Mouse (Mus musculus) limb, embryonic 10.5 days (tissue): ENCODE data around the gene Pax3. TPM values are rescaled to one million over a fixed set of nuclear protein-coding genes. Genes with fewer than 3 reads are reported as not detected.

Experiments
- DNase-seq: peaks from one replicate; pipeline ENCODE4 v3.0.0-alpha.2; 2017; ENCODE audit warnings: low spot score
- H3K27ac ChIP-seq: fragments of 300-500 bp; sonication (generic); 2 replicates; pipeline ENCODE4 v1.5.1; 2016; ENCODE audit warnings: mild to moderate bottlenecking
- H3K27me3 ChIP-seq: fragments of 300-500 bp; sonication (generic); 2 replicates; pipeline ENCODE4 v1.6.1; 2016; ENCODE audit warnings: low read depth, mild to moderate bottlenecking; ENCODE audit not compliant: poor library complexity, severe bottlenecking
- H3K36me3 ChIP-seq: fragments of 300-500 bp; sonication (generic); 2 replicates; pipeline ENCODE4 v1.6.1; 2016; ENCODE audit warnings: mild to moderate bottlenecking, moderate library complexity
- H3K4me1 ChIP-seq: fragments of 300-500 bp; sonication (generic); 2 replicates; pipeline ENCODE4 v1.6.1; 2016
- H3K4me3 ChIP-seq: fragments of 300-500 bp; sonication (generic); 2 replicates; pipeline ENCODE4 v1.5.1; 2016; ENCODE audit warnings: mild to moderate bottlenecking, moderate library complexity
- H3K9me3 ChIP-seq: fragments of 300-500 bp; sonication (generic); replicated peaks from 2 replicates; pipeline ENCODE4 v1.6.1; 2016; ENCODE audit warnings: mild to moderate bottlenecking
- WGBS: fragments of 180-500 bp; shearing (Covaris S2); methylation state at CpG from one replicate; pipeline ENCODE4 v1.1.7; 2016; 5-methylcytosine and 5-hydroxymethylcytosine counted together
- polyA plus RNA-seq: library from polyadenylated mRNA; unstranded; fragments of >200 nt; fragmentation: Nextera tagmentation; extraction: Ambion mirVana; gene quantifications from 2 replicates; pipeline ENCODE4 v1.2.1, GENCODE M21; 2016

Gene Pax3
- polyA plus RNA-seq, 1 experiment from 2014 or later = 11.5 TPM

DNA sequence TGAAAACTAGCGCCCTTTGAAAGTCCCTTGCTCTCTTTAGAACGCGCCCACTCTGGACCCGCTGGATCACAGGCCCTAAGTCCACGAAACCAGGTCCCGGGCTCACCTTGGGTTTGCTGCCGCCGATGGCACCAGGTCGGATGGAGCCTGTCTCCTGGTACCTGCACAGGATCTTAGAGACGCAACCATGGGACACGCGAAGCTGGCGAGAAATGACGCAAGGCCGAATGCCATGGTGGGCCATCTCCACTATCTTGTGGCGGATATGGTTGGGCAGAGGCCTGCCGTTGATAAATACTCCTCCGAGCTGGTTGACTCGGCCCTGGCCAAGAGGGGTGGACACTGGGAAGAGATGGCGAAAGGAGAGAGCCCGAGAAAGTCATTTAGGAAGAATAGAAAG is 1.8 kb downstream of the Pax3 start:
- no peaks in the 10 kb centered on the region for H3K9me3 ChIP-seq
- peak; percentile 65 for DNase-seq
- no peaks in the 10 kb centered on the region for H3K36me3 ChIP-seq
- H3K4me1 ChIP-seq = peaks cover 27% of the 10 kb centered on the region
- peaks cover 100% of the 10 kb centered on the region for H3K27me3 ChIP-seq
- H3K27ac ChIP-seq = peak overlapping the region; percentile 55
- 1% methylated on average over 21 of the region's 21 CpGs for WGBS
- H3K4me3 ChIP-seq = peak overlapping the region; percentile 50

DNA sequence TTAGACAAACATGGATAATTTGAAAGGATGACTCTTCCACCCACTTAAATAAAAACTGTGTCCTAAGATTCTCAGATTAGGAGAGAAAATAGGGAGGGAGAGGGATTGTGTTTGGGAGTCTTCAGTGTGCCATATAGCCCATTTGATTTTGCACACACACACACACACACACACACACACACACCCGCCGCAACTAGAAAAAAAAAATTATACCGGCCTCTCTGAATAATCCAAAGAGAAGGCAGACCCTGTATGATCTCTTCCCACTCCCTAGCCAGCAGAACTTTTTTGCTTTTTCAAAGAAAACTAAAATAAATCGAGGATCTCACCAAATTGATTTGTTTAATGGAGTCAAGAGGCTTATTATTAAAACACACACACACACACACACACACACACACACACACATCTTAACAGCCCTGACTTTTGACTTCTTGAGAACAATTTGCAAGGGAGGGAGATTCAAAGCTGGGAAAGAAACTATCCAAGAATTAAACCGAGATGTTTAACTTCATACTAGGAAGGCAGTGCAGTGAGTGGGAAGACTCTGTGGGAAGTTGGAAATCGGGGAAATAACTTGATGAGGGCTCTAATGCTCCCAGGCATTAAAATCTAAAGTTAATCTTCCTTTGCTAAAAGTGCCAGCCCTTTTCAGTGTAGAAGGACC is 2.4 kb downstream of the Pax3 start:
- peak; percentile 29 for DNase-seq
- Histone ChIP-seq H3K4me3 (peak overlapping the region; percentile 50), H3K27me3 (peaks cover 100% of the 10 kb centered on the region), H3K27ac (no peak overlapping the region), H3K4me1 (peaks cover 33% of the 10 kb centered on the region), H3K9me3 (no peaks in the 10 kb centered on the region), H3K36me3 (no peaks in the 10 kb centered on the region)
- 3% methylated on average over 6 of the region's 6 CpGs for WGBS

DNA sequence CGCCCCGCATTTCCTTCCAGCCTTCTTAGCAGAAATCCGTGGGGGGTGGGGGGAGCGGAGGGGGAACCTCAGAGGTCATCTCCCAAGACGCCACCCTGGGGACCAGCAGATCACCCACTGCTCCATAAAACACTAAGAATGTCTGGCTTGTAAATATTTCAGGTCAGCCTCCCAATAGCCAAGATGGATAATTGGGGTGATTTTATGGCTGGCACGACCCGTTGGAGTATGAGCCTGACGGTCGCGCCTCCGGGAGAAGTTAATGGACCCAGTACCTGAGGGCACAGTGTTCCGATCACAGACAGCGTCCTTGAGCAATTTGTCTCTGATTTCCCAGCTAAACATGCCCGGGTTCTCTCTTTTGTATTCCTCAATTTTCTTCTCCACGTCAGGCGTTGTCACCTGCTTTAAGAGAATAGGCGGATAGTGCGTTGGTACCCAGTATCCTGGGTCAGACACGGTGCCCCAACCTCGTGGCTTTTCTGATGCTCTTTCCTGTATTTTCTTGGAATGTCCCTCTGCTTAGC is 3.4 kb downstream of the Pax3 start:
- Histone ChIP-seq H3K4me1 (peaks cover 40% of the 10 kb centered on the region), H3K9me3 (no peaks in the 10 kb centered on the region), H3K27ac (no peak overlapping the region), H3K4me3 (peak overlapping the region; percentile 33), H3K36me3 (no peaks in the 10 kb centered on the region), H3K27me3 (peaks cover 100% of the 10 kb centered on the region)
- peak; percentile 54 for DNase-seq
- under 1% methylated on average over 20 of the region's 20 CpGs for whole genome bisulfite sequencing

DNA sequence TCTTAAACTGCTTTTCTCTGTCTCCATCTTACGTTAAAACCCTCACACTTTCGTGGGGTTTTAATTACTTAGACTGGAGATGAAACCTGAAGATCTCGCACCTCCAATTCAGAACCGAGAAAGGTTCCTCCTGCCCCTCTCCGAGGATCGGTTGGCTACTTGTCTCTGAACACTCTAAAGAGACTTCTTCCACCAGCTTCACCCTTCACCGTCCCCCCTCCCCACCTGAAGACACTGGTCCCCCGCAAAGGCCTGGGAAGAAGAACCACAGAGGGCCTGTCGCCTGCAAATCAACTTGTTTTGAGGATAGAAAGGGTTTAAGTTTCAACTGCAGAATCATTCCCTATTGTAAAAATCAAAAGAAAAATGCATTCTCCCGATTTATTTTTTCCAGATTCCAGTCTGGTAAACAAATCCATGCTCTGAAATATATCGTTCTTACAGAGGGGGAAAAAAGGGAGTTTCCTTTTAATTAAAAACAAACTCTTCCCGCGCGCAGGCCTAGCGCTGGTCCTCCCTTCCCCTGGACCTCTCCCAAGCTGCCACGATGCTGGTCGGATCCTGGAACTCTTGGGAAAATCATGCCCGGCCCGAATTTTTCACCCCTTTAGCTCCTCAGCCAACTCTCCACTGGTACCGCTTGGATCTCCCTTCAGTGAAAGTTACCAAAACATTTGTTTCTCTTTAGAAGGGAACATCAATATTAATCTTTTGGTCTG is 4.0 kb downstream of the Pax3 start:
- H3K27me3 ChIP-seq = peaks cover 100% of the 10 kb centered on the region
- DNase-seq = peak; percentile 46

DNA sequence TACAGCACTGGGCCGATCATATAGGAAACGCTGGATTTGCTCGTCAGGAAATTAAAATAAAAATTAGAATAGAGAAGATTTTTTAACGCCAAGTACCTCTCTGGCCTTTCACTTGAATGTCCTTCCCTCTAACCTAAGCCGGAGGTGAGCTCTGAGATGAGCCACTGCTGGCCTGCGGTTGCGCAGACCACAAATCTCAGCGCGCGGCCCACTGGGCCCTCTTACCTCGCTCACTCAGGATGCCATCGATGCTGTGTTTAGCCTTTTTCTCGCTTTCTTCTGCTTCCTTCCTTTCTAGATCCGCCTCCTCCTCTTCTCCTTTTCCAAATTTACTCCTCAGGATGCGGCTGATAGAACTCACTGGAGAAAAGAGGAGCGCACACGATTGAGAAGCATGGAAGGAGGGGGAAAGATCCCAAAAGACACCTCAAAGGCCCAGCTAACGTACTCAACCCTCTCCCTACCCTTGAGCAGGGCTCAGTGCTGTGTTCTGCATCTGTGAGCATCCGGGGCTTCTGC is 4.7 kb downstream of the Pax3 start:
- DNase-seq = peak; percentile 51
- H3K27me3 ChIP-seq = peaks cover 100% of the 10 kb centered on the region
- H3K4me1 ChIP-seq = peaks cover 47% of the 10 kb centered on the region
- peak overlapping the region; percentile 32; the same call in 1 of the 2 replicates for H3K27ac ChIP-seq
- H3K36me3 ChIP-seq = no peaks in the 10 kb centered on the region
- no peaks in the 10 kb centered on the region for H3K9me3 ChIP-seq
- H3K4me3 ChIP-seq = peak overlapping the region; percentile 33
- WGBS = 4% methylated on average over 19 of the region's 19 CpGs

More for the DNA sequence above, 4.0 kb downstream of the Pax3 start:
- Histone ChIP-seq H3K9me3 (no peaks in the 10 kb centered on the region), H3K4me1 (peaks cover 41% of the 10 kb centered on the region), H3K4me3 (peak overlapping the region; percentile 33), H3K27ac (0 out of 2 replicates have a peak overlapping the region, but pooled peaks have one; percentile 32), H3K36me3 (no peaks in the 10 kb centered on the region)
- WGBS = under 1% methylated on average over 20 of the region's 20 CpGs

DNA sequence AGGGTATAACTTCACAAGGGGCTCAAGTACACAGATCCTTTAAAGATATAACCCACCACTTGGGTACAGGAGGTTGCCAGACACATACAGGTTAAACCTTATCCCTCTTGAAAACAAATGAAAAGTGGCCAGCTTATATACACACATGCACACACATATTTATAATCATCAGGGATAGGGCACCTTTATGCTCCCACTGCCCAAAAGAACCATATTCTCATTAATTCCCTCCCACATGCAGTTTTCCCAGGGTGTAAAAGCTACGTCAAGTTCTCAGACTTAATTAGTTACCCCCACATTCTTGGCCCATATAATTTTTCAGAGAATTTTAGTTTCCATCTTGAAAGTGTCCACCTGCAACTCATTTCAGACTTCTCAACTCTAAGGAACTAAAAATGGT is 5.2 kb downstream of the Pax3 start:
- WGBS = 43% methylated on average over 1 of the region's 1 CpGs
- peaks cover 46% of the 10 kb centered on the region for H3K4me1 ChIP-seq
- H3K4me3 ChIP-seq = peak overlapping the region; percentile 33; the same call in 1 of the 2 replicates
- peak; percentile 31 for DNase-seq
- no peaks in the 10 kb centered on the region for H3K36me3 ChIP-seq
- H3K27me3 ChIP-seq = peaks cover 100% of the 10 kb centered on the region
- no peaks in the 10 kb centered on the region for H3K9me3 ChIP-seq
- no peak overlapping the region for H3K27ac ChIP-seq

DNA sequence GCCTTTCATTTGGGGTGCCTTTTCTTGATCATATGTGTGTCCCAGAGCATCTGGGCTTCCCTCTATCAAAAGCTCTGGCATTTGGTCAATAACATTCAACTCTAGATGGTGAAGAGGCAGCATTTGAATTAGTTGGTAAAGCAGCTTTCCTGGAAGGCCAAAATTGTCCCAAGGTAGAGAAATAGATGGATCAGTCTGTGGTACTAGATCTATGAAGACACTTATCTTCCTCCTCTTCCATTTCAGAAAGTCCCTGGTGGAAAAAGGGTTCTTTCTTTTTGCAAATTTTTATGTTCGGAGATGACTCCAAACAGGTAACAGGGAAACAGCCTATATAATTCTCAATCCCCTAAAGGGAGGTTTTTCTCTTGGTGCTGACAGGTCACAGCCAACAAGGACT is 5.6 kb downstream of the Pax3 start:
- Histone ChIP-seq H3K36me3 (no peaks in the 10 kb centered on the region), H3K4me1 (peaks cover 41% of the 10 kb centered on the region), H3K27me3 (peaks cover 100% of the 10 kb centered on the region), H3K4me3 (peak overlapping the region; percentile 1; the same call in 1 of the 2 replicates), H3K27ac (no peak overlapping the region), H3K9me3 (no peaks in the 10 kb centered on the region)
- 45% methylated on average over 1 of the region's 1 CpGs for WGBS
- no peak for DNase-seq

DNA sequence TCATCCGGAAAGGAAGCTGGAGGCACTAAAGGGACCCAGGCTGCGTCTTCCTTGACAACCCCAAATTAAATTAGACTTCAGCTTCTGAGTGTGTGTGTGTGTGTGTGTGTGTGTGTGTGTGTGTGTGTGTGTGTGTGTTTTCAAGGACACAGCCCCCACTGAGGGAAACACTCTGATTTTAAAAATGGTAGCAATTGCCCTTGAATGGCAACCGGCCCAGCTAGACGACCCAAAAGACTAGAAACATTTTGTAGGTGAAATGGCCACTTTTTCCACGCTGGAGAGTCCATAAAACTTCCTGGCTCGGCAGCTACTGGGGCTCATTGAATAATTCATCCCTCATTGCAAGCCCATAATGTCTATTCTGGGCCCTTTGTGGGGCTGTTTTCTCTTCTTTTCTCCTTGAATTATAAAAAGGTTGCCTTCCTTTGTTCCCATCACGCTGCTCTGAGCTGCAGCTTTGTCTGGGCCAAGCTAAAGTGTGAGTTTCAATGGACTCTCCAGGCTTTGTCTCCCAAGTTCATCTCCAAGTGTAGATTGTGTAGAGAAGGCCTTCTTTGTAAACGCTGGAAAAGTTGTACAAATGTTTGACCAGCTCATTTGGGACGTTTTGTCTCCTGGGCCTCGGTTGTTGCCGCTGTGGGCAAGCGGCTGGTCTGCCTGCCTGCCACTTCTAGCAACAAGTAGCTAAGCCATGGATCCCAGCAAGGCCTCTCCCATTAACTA is 6.4 kb downstream of the Pax3 start:
- peak; percentile 49 for DNase-seq
- Histone ChIP-seq H3K4me3 (peak overlapping the region; percentile 54; the same call in 1 of the 2 replicates), H3K27ac (0 out of 2 replicates have a peak overlapping the region, but pooled peaks have one; percentile 66), H3K27me3 (peaks cover 100% of the 10 kb centered on the region), H3K9me3 (no peaks in the 10 kb centered on the region), H3K36me3 (no peaks in the 10 kb centered on the region), H3K4me1 (peaks cover 37% of the 10 kb centered on the region)
- WGBS = 4% methylated on average over 12 of the region's 12 CpGs

DNA sequence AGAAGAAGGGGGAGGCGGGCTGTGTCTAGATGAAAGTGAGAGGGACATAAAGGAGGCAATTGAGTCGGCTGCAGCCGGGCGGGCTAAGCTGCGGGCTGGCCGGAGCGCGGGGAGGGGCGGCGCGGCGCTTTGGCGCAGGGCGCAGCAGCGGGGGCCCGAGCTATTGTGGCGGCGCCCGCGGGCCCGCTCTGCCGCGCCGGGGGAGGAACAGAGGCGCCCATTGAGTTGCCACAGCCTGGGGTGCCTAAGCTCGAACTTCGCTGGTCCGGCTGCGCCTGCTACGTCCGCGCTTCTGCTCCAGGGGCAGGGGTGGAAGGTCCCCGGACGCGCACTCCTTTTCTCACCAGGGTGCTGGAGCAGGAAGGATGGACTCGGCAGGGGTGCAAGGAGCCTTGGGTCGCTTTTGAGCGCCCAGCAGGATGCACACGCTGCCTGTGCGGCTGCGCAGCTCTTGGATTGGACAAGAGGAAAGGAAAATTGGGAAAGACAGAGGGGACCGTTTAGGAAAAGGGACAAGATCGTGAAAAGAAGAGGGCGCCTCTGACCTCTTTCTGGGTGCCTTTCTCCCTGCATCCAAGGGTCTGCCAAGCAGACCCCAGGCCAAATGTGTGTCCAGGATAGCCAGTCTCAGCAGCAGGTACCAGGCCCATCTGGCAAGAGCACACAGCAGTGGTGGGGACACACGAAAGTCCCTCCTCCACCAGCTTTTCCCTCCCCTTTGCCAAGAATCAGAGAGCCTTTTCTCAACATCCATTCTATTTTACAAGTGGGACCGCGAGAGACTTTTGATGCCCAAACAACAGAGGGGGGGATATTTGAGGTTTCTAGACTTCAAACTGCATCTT is 7.2 kb downstream of the Pax3 start:
- Histone ChIP-seq H3K27ac (peak overlapping the region; percentile 66), H3K4me1 (peaks cover 37% of the 10 kb centered on the region), H3K9me3 (no peaks in the 10 kb centered on the region), H3K27me3 (peaks cover 100% of the 10 kb centered on the region), H3K36me3 (no peaks in the 10 kb centered on the region), H3K4me3 (peak overlapping the region; percentile 54)
- under 1% methylated on average over 47 of the region's 47 CpGs for WGBS
- peak; percentile 63 for DNase-seq

DNA sequence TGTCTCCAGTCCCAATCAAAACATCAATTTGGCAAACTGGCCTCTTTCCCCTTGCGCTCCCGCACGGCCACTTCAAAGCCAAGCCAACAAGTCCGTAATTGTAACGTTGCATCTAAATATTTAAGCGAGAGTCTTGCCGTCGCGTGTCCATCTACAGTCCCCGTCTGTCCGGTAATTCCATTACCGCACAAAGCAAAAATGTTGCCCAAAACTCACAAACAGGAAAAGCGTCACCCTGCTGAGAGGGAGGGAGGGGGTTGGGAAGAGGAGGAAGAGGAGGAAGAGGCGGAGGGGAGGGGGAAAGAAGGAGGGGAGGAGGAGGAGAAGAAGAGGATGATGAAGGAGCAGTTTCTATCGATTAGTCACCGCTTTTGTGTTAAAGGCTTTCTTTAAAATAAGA is 7.9 kb downstream of the Pax3 start:
- Histone ChIP-seq H3K9me3 (no peaks in the 10 kb centered on the region), H3K27ac (peak overlapping the region; percentile 66; the same call in 1 of the 2 replicates), H3K4me1 (peaks cover 37% of the 10 kb centered on the region), H3K4me3 (peak overlapping the region; percentile 54), H3K36me3 (no peaks in the 10 kb centered on the region), H3K27me3 (peaks cover 95% of the 10 kb centered on the region)
- DNase-seq = peak; percentile 55
- under 1% methylated on average over 16 of the region's 16 CpGs for WGBS

DNA sequence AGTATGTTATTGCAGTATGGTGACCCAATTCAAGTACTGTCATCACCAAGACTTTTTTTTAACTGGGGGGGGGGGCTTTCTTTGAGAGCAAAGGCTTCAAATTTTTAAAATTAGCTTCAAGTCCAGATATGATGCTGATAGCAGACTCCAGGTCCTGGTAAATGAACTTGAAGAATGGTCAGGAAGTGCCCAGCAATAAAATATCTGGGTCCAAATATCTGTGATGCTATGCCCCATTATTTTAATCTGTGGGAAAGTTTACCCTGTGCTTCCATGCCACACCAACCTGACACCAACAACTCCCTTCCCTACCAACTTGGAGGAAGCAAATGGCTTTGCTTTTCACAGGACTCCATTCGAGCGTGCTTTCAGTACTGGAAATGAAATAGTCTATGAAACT is 8.6 kb downstream of the Pax3 start:
- Histone ChIP-seq H3K27me3 (peaks cover 91% of the 10 kb centered on the region), H3K36me3 (no peaks in the 10 kb centered on the region), H3K9me3 (no peaks in the 10 kb centered on the region), H3K4me3 (no peak overlapping the region), H3K27ac (no peak overlapping the region), H3K4me1 (peaks cover 31% of the 10 kb centered on the region)
- WGBS = 1% methylated on average over 2 of the region's 2 CpGs
- DNase-seq = peak; percentile 26

DNA sequence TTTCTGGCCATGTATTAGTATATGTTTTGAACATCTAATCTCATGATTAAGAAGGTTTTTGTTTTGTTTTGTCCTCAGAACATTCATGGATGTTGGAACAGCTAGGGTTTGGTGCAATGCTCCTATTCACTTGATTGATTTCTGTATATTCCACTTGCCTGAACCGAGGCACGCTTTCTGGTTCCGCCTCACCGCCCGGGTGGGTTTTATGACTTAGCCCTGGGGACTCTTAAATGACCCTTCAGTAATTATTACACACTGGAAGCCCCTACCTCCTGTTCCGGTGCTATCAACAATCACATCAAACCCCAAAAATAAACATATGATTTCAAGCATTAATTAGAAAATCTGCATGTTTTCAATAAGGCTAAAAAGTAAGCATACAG is 9.2 kb downstream of the Pax3 start:
- Histone ChIP-seq H3K4me3 (no peak overlapping the region), H3K27me3 (peaks cover 91% of the 10 kb centered on the region), H3K4me1 (peaks cover 28% of the 10 kb centered on the region), H3K9me3 (no peaks in the 10 kb centered on the region), H3K27ac (no peak overlapping the region), H3K36me3 (no peaks in the 10 kb centered on the region)
- peak; percentile 31 for DNase-seq
- WGBS = 1% methylated on average over 6 of the region's 6 CpGs
